Mouse (Mus musculus): ENCODE measurements around the gene Dctpp1. TPM values are rescaled to one million over a fixed set of nuclear protein-coding genes. Genes with fewer than 3 reads are reported as not detected.
A peak's percentile ranks its signal among the peaks of the same experiment; 100 is the strongest.

Dctpp1 gene
- 9.6 to 13.3 TPM (median 9.9 TPM) in 3 replicates for total RNA-seq (2017)

DNA sequence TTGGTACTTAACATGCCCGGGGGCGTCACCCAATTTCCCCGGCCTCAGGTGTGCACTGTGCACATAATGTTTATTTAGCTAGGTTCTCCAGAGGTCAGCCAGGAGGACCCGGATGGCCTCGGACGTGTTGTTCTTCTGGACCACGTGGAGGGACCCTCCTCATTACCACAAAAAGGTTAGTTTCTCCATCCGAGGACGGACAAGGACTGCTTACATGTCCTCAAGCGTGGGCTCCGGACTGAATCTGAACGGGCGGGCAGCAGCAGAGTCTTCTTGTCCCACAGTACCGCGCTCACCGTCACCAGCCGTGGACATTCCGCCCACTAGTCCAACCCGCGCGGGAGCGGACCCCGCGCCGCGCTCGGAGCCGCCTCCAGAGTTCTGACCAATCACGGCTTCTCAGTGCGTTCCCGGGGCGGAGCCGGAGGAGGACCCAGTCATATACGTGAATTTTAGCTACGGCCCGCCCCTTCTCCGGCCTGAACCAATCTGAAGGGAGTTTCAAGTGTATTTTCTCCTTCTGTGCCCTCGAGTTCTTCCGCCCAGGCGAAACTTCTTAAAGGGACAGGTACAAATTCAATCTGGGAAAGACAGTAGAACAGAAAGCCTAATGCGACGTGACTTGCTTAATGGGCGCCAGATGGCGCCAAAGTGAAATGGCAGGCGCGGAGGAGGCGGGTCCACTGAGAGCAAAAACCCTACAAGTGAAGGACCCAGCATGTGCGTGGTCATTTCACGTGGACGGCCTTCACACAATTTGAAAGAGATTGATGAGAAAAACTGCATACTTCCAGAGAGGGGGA, at the start of gene Dctpp1:
Gene Dctpp1 (minus strand): TSS at position 401 of the 803 bp plus-strand sequence.
- ATAC-seq (replicated peaks; ENCODE audit: insufficient number of reproducible peaks, low FRiP score, low TSS enrichment, poor library complexity, severe bottlenecking) = peak; percentile 97

DNA sequence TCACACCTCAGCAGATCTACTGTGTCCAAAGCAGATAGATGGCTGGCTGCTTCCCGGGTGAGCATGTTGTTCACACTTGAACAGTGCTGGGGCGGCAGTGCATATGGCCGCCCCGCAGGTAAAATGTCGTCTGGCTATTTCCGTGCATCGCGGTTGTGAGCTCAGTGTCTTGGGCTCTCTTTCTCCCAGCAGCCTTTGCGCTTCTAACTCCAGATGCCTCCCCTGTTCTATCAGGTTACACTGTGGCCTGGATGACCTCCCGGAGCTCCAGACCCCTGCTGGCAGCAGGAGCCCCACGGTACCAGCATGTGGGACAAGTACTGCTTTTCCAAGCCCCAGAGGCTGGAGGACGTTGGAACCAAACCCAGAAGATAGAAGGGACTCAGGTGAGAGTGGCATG, 49.4 kb upstream of the Dctpp1 start:
- no peak for ATAC-seq (replicated peaks; ENCODE audit: insufficient number of reproducible peaks, low FRiP score, low TSS enrichment, poor library complexity, severe bottlenecking)

DNA sequence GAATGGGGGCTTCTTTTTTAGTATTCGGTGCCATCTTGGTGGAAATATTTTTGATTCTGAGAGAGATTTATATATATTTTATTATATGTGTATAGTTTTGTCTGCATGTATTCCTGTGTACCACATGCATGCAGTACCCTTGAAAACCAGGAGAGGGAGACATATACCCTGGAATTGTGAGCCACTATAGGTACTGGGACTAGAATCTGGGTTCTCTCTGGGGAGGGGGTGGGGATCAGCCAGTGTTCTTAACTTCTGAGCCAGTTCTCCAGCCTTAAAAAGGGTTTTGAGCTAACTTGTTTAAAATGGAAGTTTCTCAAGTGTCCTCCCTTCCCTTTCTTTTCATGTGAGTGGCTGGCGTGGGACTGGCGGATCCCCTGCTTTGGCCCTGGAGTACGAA, 48.4 kb upstream of the Dctpp1 start:
- peak; percentile 59; the same call in 1 of the 2 replicates for ATAC-seq (replicated peaks; ENCODE audit: insufficient number of reproducible peaks, low FRiP score, low TSS enrichment, poor library complexity, severe bottlenecking)

DNA sequence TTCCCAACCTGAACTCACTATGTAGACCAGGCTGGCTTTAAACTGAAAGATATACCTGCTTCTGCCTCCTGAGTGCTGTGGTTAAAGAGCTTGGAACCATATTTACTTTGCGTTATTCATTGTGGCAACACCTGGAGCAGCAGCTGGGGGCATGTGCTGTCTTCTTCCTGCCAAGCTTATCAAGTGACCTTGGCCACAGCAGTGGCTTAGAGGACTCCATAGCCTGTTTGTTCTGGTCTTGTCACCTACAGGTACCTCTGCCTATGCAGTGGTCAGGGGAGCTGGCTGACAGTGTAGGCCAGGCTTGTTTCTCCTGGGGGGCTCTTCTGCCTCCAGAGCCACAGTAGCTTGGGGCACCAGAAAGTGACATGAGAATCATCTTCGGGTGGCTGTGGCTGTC, 47.9 kb upstream of the Dctpp1 start:
- ATAC-seq (replicated peaks; ENCODE audit: insufficient number of reproducible peaks, low FRiP score, low TSS enrichment, poor library complexity, severe bottlenecking) = no peak

DNA sequence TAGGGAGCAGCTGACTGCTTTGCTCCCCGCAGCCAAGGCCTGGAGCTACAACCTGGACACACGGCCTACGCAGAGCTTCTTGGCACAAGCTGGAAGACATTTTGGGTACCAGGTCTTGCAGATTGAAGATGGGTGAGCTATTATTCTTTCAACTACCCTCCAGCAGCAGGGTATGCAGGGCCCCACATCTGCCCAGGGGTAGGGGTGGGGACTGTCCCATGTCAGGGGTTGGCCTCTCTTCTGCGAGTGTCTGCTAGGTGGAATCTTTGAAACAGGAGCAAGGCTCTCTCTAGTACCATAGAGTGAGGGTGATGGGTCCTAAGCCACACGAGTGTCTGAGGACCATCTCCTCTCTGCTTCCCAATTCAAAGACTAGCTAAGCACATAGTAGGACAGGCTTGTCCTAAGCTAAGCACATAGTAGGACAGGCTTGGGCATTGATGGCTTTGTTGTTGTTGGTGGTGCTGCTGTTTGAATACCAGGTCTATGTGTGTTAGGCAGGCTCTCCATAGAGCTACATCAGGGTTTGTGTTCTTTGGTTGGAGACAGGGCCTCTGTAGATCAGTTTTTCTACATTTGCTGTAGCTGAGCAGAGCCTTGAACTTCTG, 37.2 kb upstream of the Dctpp1 start:
- ATAC-seq (replicated peaks; ENCODE audit: insufficient number of reproducible peaks, low FRiP score, low TSS enrichment, poor library complexity, severe bottlenecking) = no peak

DNA sequence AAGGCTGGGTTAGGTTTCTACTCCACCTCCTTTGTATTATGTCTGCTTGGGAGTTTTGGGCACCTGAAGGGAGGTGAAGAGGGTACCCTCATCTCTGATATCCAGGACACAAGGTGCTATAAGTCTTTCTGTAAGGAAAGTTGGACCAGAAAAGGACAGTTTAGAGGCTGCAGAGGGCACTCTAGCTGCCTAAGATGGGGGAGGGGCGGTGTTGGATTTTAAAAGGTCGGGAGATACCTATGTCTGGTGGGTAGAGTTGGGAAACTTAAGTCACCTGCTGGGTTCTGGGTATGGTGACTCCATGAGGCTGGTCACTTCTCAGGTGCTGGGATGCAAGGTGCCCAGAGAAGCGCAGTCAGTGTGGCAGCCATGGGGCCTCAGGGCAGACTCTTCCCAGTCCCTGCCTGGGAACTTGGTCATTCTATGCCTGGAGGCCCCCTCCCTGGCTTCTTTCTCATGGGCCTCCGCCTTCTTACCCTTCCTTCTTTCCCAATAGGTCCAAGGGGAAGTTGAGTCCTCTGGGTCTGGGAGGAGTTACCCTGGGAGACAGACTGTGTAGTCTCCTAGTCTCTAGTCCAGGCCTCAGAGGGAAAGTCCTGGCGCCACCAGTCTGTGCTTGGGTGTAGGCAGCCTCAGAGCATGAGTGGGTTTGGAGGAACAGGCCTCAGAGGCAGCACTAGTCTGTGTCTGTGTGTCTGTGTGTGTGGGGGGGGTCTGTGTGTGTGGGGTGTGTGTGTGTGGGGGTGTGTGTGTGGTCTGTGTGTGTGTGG, 36.5 kb upstream of the Dctpp1 start:
- peak; percentile 49 for ATAC-seq (replicated peaks; ENCODE audit: insufficient number of reproducible peaks, low FRiP score, low TSS enrichment, poor library complexity, severe bottlenecking)

DNA sequence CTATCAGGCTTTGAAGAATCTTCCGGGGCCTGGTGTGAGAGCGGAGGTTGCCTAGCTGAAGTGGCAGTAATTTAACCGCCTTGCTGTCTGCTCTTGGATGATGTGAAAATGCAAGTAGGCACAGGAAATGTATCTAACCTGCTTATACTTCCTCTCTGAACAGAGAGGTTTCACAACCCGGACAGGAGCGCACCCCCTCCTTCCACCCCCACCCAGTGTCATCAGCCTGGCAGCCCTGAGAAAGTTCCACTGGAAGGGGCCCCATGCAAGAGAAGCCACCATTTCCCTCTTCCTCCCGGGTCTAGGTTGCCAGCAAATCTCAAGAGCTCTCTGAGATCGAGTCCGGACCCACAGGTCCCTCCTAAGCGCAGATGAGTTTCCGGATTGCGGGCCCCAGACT, 35.6 kb upstream of the Dctpp1 start, which contains the start of gene Itgal:
Gene Itgal (plus strand): TSS at position 163 of the 400 bp plus-strand sequence.
- ATAC-seq (replicated peaks; ENCODE audit: insufficient number of reproducible peaks, low FRiP score, low TSS enrichment, poor library complexity, severe bottlenecking) = peak; percentile 85

DNA sequence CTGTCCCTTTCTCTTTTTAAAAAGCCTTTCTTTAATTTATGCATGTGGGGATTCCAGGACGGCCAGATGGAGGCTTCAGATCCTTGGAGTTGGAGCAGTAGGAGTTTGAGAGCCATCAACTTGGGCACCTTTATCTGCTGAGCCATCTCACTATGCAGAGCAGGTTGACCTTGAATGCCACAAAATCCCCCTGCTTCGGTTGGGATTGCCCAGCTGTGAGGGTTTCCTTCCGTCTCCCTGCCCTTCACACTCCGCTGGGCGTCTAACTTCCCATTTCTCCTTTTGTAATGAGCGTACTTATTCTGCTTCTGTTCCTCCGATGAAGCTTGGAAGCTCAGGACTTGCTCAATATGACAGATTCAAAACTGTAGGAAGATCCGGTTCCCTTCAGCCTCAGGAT, 29.6 kb upstream of the Dctpp1 start:
- ATAC-seq (replicated peaks; ENCODE audit: insufficient number of reproducible peaks, low FRiP score, low TSS enrichment, poor library complexity, severe bottlenecking) = peak; percentile 61

DNA sequence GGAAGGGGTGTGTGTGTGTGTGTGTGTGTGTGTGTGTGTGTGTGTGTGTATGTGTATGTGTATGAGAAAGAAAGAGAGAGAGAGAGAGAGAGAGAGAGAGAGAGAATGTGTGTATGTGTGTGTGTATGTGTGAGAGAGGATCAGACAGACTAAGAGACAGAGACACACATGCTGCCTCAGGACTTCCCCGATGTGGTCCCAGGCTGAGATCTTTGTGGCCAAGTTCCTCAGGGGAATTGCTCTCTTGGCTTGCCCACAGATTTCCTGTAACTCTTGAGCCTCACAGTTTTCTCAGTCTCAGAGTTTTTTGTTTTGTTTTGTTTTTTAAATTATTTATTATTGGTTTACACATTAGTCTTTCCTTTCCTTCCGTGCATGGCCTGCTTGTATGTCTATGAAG, 28.8 kb upstream of the Dctpp1 start:
- no peak for ATAC-seq (replicated peaks; ENCODE audit: insufficient number of reproducible peaks, low FRiP score, low TSS enrichment, poor library complexity, severe bottlenecking)

DNA sequence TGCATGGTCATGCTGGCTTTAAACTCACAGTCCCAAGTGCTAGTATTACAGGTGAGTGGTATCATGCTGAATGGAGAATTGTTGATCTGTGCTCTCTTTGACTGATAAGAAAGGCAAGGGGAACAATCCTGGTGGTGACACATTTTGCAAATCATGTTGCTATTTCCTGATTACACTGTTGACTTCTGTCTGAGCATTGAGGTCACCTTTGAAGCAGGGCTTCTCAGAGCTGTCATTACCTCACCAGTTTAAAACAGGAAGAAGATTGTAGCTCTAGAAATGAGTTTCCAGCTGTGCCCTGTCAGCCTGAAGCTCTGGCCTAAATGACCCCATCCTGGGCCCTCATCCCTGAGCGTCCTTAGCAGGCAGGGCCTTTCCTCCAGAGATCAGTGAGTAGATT, 27.4 kb upstream of the Dctpp1 start:
- ATAC-seq (replicated peaks; ENCODE audit: insufficient number of reproducible peaks, low FRiP score, low TSS enrichment, poor library complexity, severe bottlenecking) = peak; percentile 84

DNA sequence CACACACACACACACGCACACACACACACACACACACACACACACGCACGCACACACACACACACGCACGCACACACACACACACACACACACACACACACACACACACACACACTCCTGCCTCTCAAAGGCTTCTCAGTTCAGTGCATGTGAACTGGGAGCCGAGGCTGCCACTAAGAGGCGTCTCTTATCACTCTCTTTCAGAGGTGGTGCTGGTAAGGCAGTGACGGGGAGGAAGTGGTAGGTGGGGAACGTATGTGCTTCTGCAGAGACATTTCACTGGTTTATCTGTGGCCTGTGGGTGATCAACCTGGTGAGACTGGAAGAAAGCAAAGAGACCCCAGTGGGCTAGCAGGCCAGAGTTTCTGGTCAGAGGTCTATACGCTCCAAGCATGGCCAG, 24.6 kb upstream of the Dctpp1 start:
- peak; percentile 60 for ATAC-seq (replicated peaks; ENCODE audit: insufficient number of reproducible peaks, low FRiP score, low TSS enrichment, poor library complexity, severe bottlenecking)

DNA sequence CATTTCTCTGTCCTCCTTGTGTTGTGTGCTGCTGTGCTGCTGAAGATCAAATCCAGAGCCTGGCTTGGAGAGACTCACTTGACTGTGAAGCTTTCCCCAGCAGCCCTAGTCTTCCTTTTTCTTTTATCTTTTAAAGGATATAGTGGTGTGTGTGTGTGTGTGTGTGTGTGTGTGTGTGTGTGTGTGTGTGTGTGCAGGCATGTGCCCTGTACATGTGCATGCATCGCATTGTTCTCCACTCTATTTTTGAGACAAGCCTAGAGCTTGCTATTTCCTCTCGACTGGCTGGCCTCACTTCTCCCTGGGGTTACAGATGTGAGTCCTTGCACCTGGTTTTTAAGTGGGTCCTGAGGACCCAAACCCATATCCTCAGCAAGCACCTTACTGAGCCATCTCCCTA, 21.7 kb upstream of the Dctpp1 start:
- ATAC-seq (replicated peaks; ENCODE audit: insufficient number of reproducible peaks, low FRiP score, low TSS enrichment, poor library complexity, severe bottlenecking) = no peak

DNA sequence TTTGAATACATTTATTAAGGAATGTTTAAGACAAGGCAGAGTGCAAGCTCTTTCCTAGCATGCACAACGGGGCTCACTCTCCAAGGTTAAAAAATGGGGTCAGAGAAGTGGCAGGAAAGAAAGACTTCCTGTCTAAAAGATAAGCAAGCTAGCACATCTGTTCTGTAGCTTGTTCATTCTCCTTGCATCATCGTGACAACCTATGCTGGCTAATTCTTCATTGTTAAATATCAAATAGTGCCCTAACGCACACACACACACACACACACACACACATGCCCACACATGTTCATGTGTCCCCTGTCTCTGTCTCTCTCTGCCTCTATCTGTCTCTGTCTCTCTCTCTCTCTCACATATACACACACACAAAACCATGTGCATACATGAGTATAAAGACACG, 20.6 kb upstream of the Dctpp1 start:
- no peak for ATAC-seq (replicated peaks; ENCODE audit: insufficient number of reproducible peaks, low FRiP score, low TSS enrichment, poor library complexity, severe bottlenecking)

DNA sequence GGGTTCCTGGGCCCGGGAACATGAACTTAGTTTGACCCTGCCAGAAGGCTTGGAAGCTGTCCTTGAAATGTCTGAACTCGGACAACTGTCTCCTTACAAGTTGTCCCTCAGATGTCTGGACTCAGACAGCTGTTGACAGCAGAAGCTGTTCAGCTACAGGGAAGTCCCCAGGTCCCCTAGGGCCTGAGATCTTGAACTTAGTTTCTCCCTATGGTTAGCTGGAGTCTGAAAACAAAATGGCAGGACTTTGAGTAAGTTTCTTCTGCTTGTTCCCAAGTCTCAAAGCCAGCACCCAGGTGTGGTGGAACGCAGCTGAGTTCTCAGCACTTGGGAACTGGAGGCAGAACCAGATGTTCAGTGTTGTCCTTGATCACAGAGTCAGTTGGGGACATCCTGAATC, 19.6 kb upstream of the Dctpp1 start:
- ATAC-seq (replicated peaks; ENCODE audit: insufficient number of reproducible peaks, low FRiP score, low TSS enrichment, poor library complexity, severe bottlenecking) = no peak

DNA sequence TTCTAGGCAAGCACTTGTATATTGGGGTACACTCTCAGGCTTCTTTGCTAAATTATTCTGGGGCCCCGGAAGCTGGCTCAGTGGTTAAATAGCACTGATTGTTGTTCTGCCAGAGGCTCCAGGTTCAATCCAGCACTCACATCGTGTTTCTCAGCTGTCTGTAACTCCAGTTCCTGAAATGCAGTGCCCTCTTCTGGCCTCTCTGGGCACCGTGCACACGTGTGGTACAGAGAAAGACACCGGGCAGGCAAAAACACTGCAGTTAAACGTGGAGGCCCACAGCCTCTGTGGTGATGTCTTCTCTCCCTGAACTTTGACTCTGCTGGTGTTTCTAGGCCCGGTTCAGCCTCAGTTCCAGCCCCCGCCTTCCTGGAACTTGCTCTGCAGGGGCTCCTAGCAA, 17.8 kb upstream of the Dctpp1 start:
- peak; percentile 51; the same call in 1 of the 2 replicates for ATAC-seq (replicated peaks; ENCODE audit: insufficient number of reproducible peaks, low FRiP score, low TSS enrichment, poor library complexity, severe bottlenecking)

DNA sequence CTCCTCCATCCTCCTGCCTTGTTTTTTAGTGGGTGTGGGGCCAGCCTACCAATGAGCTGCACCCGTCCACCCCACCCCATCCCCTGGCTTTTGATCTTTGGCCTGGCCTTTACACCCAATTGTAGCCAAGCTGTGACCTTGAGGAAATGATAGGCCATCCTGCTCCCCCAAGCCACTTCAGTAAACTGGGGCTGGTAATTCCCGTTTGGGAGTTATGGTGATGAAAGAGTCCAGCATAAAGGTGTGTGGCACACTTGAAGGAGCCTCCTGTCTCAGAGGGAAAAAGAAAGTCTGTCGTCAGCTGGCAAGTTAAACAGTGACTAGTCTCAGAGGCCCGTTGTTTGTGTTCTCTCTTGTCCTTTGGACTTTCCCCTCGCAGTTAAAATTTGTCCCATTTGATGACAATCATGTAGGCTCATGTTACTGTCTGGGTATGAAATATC, 16.0 kb upstream of the Dctpp1 start:
- ATAC-seq (replicated peaks; ENCODE audit: insufficient number of reproducible peaks, low FRiP score, low TSS enrichment, poor library complexity, severe bottlenecking) = no peak

DNA sequence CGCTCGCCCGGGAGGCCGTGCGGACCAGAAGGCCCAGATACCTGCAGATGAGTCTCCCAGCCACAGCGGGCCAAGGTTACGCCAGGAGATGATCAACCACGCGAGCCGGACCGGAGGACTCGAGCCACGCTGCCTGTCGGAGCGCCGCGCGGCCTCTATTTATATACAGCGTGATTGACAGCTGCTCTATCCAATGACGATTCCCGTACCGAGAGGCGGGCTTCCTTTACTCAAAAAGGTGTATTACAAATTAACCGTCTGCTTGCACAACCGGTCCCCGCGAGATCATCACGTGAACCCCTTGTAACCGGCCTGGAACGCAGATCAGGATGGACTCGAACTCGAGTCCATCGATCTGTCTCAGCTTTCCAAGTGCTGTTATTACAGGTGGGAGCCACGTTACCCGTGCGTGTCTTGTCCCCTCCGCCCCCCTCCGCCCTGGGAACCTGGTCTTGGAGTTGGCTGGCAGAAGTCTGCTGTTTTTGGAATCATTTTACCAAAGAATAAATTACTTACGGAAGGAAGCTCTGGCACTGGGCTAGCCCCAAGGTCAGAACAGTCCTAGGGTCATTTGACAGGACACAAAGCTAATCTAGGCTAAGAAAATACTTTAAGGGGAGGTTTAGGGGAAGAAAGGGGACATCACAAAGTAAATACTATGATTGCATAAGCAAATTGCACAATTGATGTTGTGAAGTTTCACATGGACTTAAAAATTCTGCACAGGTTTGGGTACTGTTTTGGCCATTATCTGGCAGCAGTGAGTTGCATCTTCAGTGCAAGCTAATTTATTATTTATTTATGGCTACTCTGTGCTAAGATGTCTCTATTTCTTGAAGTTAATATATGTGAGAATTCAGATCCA, 13.6 kb upstream of the Dctpp1 start, which contains the start of gene Sephs2:
Gene Sephs2 (minus strand): TSS at position 131 of the 865 bp plus-strand sequence.
- ATAC-seq (replicated peaks; ENCODE audit: insufficient number of reproducible peaks, low FRiP score, low TSS enrichment, poor library complexity, severe bottlenecking) = peak; percentile 86

DNA sequence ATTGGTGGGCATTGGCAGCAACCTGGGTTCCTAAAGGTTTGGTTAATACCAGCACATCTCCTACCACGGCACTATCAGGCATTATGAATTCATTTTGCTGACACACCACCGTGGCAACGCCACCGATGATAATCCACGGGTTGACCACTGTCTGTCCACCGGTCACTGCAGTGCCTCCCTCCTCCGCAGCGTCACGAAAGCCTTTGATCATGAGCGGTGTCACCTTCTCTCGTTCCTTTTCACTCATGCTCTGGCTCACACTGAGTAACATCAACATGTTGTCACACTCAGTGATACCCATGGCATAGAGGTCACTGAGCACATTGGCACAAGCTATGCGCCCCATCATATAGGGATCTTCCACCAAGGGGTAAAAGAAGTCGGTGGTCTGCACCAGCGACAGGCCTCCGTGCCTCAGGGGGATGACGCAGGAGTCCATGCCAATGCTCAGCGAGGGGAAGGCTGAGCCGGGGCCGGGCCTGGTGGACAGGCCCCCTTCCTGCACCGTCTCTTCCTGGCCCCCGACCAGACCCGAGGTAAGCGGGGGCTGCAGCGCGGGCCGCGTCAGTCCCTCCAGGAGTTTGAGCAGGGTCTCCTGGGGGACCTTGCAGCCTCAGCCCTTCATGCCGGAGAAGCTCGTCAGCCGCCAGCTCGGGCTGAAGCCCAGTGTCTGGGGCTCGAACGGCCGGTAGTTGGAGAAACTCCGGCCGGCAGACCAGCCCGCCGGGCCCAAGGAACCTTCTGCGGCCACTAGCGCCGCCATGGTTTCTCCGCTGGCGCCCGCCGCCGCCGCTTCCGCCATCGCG, 12.8 kb upstream of the Dctpp1 start:
- ATAC-seq (replicated peaks; ENCODE audit: insufficient number of reproducible peaks, low FRiP score, low TSS enrichment, poor library complexity, severe bottlenecking) = no peak
